Mouse (Mus musculus) megakaryocyte, embryonic 14.5 days (primary cell): ENCODE measurements around the gene AA467197.

Experiments used
- FLI1 ChIP-seq: IDR thresholded peaks from 2 replicates; pipeline ENCODE4 v1.6.1; 2012; ENCODE audit warnings: low read length, inconsistent platforms, mixed read lengths
- GATA1 ChIP-seq: IDR thresholded peaks from 3 replicates; pipeline ENCODE4 v1.6.1; 2012; ENCODE audit warnings: mixed read lengths, low read length, inconsistent platforms, borderline replicate concordance

DNA sequence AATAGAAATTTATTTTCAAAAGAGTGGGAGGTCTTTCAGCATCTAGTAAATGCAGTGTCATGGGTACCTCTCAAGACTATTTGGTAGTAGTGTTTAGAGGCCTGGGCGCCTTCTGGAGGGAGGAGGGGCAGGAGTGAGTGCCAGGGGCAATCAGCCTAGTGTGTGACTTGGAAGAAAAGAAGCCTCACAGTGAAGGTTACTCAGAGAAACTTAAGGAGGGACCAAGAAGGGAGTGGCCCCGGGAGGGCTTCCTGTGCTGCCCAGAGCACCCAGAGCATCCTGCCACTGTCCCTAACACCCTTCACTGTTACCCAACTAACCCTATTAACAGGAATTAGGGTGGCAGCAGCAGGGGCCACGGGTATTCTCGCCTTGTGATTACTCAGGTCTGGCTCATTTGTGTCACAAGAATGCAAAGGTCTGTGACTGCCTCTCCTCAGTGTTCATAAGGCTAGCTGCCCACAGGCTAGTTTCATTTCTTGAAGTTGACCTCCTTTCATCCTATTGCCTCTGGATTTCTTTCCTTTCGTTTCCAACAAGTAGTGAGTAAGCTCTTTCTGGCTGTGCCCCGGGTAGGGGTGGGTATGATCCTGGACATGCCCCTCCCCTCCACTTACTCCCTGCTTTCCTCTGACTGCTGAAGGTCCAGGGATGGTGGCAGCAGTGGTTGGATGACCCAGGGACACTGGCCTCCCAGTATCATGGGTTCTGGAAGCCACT lies 28.6 kb downstream of the AA467197 start:
- TF ChIP-seq GATA1: no peak
- no peak for TF ChIP-seq FLI1
